Mouse (Mus musculus): Measurements from ENCODE around the gene Nme9.

DNA sequence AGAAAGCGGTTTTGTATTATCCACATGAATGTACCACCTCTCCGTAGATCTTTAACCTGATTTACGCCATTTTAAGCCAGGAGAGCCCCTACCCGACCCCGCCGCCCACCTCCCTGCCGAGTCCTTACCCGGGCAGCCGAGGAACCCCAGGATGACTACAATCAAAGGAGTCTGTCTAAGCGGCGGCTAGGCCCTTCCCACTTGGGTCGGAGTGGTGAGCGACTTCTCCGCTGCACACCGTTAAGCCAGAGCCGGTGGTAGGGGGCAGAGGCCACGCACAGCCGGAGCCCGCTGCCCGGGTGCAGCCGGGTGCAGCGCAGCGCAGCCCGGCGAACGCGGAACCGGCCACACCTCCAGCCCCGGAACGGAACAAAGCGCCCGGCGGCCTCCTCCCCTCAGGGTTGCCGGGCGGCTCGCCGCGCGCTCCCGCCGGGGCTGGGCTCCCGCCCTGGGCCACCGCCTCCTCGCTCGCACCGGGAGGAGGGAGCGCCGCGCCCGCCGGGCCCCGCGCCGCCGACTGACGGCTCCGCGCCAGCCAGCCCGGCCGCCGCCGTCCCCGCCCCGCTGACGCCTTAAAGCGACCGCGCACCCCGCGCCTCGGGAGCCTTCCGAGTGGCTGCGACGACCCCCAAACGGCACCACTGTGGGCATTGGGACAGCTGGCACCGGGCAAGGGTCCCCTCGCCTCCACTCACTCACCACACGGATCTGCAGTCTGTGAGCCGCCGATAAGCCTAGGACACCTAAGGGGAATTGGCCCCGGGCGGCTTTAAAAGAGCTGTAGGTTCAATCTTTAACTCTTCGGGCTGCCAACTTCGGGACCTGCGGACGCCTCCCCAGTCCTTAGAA lies 14.9 kb upstream of the Nme9 start:
- TF ChIP-seq CTCF (IDR thresholded peaks at IDR 0.05; ENCODE audit: low read depth) (no peak), EP300 (IDR thresholded peaks at IDR 0.05; ENCODE audit: low read depth) (no peak)

Data from heart, postnatal 0 days (tissue).